Mouse (Mus musculus): ENCODE data around the gene Olfr1420. TPM values are rescaled to one million over a fixed set of nuclear protein-coding genes. Genes with fewer than 3 reads are reported as not detected.
"Not testable (repeated sequence)": the region's sequence is repeated elsewhere in the genome, so short reads cannot be mapped to it uniquely, and the experiment has no call there.

Olfr1420 gene
- total and polyA plus RNA-seq, 2 experiments from 2014 or later = not detected

DNA sequence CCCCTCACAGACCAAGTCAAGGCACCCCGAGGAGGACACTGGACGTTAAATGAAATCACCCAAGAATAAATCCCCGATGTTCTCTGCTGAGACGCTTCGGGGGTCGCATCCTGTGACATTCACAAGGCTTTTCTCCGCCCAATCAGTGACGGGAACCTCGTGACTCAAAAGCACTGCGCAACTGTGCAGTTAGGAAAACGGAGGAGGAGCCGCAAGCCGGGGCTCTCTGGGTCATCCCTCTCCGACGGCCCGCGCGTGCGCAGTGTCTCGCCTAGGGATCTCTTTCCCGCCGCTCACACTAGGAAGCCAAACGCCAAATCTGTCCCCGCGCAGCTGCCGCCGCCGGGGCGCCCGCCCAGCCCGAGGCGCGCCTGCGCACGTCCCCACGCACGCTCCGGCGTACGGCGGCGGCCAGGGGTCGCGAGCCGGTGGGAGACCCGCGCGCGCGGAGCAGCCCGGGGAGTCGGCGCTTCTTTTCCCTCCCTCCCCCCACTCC, 25.7 kb downstream of the Olfr1420 start, which contains the start of gene Patl1:
Gene Patl1 (plus strand): TSS at position 363 of the 496 bp plus-strand sequence.
- no peak for TF ChIP-seq CTCF (IDR thresholded peaks at IDR 0.05)
- H3K4me2 ChIP-seq (ENCODE audit: low read depth, low read length, poor library complexity, severe bottlenecking) = peak within 1 kb of the TSS; percentile 80
- WGBS = under 1% methylated on average over 52 of the region's 53 CpGs
- ATAC-seq (ENCODE audit: low FRiP score) = peak; percentile 98
- H3K4me3 ChIP-seq (ENCODE audit: low read depth, low read length) = peak within 1 kb of the TSS; percentile 77
- no peaks in the 10 kb centered on the region for H3K36me3 ChIP-seq (ENCODE audit: insufficient read depth, low read length)
- H3K9ac ChIP-seq (replicated peaks; ENCODE audit: low read length, poor library complexity, severe bottlenecking) = peak within 1 kb of the TSS; percentile 79
- H3K4me1 ChIP-seq (ENCODE audit: insufficient read depth, low read length) = no peaks in the 10 kb centered on the region; the same call in 1 of the 2 replicates
- H3K9me3 ChIP-seq (ENCODE audit: low read length) = no peaks in the 10 kb centered on the region
- peak; percentile 99 for DNase-seq (ENCODE audit: low spot score)
- H3K27me3 ChIP-seq (ENCODE audit: insufficient read depth, low read length) = no peaks in the 10 kb centered on the region
- H3K27ac ChIP-seq (ENCODE audit: low read depth, low read length) = peak within 1 kb of the TSS; percentile 90

DNA sequence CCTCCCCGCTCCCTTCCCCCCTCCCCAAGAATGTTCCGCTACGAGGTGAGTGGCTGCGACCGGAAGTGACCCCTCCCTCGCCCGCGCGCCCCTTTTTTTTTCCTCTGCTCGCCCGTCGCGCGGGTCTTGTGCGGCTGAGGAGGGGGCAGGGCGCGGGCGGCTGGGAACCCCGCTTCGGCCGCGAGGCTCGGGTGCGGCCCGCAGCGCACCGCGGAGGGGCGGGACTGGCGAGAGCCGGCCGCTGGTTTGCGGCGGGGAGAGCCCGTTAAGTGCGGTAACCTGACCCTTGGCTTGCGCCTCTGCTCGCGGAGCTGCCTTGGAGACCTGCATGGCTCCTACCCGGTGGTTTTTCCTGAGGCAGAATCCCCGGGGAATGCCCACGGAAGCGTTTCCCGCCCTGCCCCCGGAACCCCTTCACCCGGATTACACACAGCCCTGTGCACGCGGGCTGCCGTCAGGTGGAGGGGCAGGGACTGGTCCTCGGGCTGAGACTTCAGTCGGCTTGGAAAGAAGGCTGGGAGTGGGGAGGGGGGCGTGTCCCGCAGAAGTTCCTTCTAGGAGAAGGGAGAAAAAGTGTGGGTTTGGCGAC, 26.3 kb downstream of the Olfr1420 start:
- H3K36me3 ChIP-seq (ENCODE audit: insufficient read depth, low read length) = peaks cover 3% of the 10 kb centered on the region; the same call in 1 of the 2 replicates
- peak; percentile 40 for DNase-seq (ENCODE audit: low spot score)
- ATAC-seq (ENCODE audit: low FRiP score) = peak; percentile 47; the same call in 1 of the 2 replicates
- WGBS = under 1% methylated on average over 31 of the region's 54 CpGs
- H3K9me3 ChIP-seq (ENCODE audit: low read length) = no peaks in the 10 kb centered on the region
- H3K4me1 ChIP-seq (ENCODE audit: insufficient read depth, low read length) = no peaks in the 10 kb centered on the region; the same call in 1 of the 2 replicates
- H3K27ac ChIP-seq (ENCODE audit: low read depth, low read length) = peak overlapping the region; percentile 90
- peak overlapping the region; percentile 77 for H3K4me3 ChIP-seq (ENCODE audit: low read depth, low read length)
- peak overlapping the region; percentile 80 for H3K4me2 ChIP-seq (ENCODE audit: low read depth, low read length, poor library complexity, severe bottlenecking)
- peak overlapping the region; percentile 79 for H3K9ac ChIP-seq (replicated peaks; ENCODE audit: low read length, poor library complexity, severe bottlenecking)
- TF ChIP-seq CTCF (IDR thresholded peaks at IDR 0.05) = no peak
- H3K27me3 ChIP-seq (ENCODE audit: insufficient read depth, low read length) = no peaks in the 10 kb centered on the region

DNA sequence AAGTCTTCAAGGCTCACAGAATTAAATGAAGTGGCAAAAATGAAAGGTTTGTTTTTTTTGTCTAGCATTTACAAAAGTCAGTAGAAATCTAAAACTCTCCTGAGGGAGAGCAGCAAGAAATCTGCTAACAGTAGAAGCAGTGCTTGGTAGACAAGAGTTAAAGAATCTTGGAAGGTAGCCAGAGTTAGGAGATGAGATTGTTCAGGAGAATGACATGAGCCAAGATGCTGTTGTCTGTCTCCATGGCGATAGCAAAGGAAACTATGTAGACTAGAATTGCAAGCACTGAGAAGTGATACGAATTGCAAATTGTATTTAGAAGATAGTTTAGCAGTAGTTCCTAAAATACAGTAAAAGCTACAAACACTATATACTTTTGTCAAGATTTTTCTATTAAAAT, 29.4 kb downstream of the Olfr1420 start:
- Histone ChIP-seq H3K27me3 (ENCODE audit: insufficient read depth, low read length) (no peaks in the 10 kb centered on the region), H3K9me3 (ENCODE audit: low read length) (no peaks in the 10 kb centered on the region), H3K4me2 (ENCODE audit: low read depth, low read length, poor library complexity, severe bottlenecking) (no peak overlapping the region), H3K27ac (ENCODE audit: low read depth, low read length) (no peak overlapping the region), H3K36me3 (ENCODE audit: insufficient read depth, low read length) (peaks cover 12% of the 10 kb centered on the region), H3K9ac (replicated peaks; ENCODE audit: low read length, poor library complexity, severe bottlenecking) (no peak overlapping the region), H3K4me1 (ENCODE audit: insufficient read depth, low read length) (no peaks in the 10 kb centered on the region; the same call in 1 of the 2 replicates), H3K4me3 (ENCODE audit: low read depth, low read length) (no peak overlapping the region)
- peak; percentile 84 for DNase-seq (ENCODE audit: low spot score)
- TF ChIP-seq CTCF (IDR thresholded peaks at IDR 0.05) = no peak
- no peak for ATAC-seq (ENCODE audit: low FRiP score)
- 25% methylated on average over 2 of the region's 2 CpGs for WGBS

DNA sequence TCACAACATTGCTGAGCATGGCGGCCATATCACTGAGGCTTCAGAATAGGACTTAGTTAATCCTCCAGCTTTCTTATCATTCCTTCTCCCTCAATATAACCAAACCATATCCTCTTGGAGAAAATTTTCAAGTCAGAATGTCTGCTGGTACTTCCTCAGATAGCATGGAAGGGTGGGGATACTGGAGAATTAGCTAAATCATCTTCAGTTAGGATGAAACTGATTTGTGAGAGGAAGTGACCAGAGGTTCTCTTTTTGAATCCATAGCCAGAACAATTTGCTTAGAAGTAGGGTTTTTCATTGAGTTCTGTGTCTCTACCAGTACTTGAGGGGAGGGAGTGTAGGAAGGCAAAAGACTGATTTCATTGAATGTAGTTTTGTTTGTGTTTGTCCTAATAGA, 35.7 kb downstream of the Olfr1420 start:
- peaks cover 51% of the 10 kb centered on the region for H3K36me3 ChIP-seq (ENCODE audit: insufficient read depth, low read length)
- WGBS = 97% methylated on average over 1 of the region's 1 CpGs
- TF ChIP-seq CTCF (IDR thresholded peaks at IDR 0.05) = no peak
- no peak overlapping the region for H3K9ac ChIP-seq (replicated peaks; ENCODE audit: low read length, poor library complexity, severe bottlenecking)
- H3K4me2 ChIP-seq (ENCODE audit: low read depth, low read length, poor library complexity, severe bottlenecking) = no peak overlapping the region
- no peaks in the 10 kb centered on the region for H3K27me3 ChIP-seq (ENCODE audit: insufficient read depth, low read length)
- no peak overlapping the region for H3K27ac ChIP-seq (ENCODE audit: low read depth, low read length)
- DNase-seq (ENCODE audit: low spot score) (no peak), ATAC-seq (ENCODE audit: low FRiP score) (no peak)
- H3K4me1 ChIP-seq (ENCODE audit: insufficient read depth, low read length) = no peaks in the 10 kb centered on the region
- no peak overlapping the region for H3K4me3 ChIP-seq (ENCODE audit: low read depth, low read length)
- no peaks in the 10 kb centered on the region for H3K9me3 ChIP-seq (ENCODE audit: low read length)

DNA sequence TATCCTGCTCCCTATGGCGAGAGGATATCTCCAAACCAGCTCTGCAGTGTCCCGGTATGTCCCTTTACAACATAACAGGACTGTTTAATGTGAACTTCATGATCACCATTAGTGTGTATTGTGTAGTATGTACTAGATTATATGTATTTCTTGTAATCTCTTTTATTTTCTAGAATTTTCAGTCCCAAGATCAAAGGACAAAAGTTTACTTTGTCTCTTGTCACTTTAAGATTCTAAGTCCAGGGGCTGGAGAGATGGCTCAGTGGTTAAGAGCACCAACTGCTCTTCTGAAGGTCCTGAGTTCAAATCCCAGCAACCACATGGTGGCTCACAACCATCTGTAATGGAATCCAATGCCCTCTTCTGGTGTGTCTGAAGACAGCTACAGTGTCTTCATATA, 36.1 kb downstream of the Olfr1420 start:
- not testable (repeated sequence) for H3K9ac ChIP-seq (replicated peaks; ENCODE audit: low read length, poor library complexity, severe bottlenecking); H3K4me3 ChIP-seq (ENCODE audit: low read depth, low read length); H3K27me3 ChIP-seq (ENCODE audit: insufficient read depth, low read length); ATAC-seq (ENCODE audit: low FRiP score); H3K27ac ChIP-seq (ENCODE audit: low read depth, low read length); H3K9me3 ChIP-seq (ENCODE audit: low read length); H3K4me2 ChIP-seq (ENCODE audit: low read depth, low read length, poor library complexity, severe bottlenecking); H3K4me1 ChIP-seq (ENCODE audit: insufficient read depth, low read length); DNase-seq (ENCODE audit: low spot score)
- peaks cover 48% of the 10 kb centered on the region for H3K36me3 ChIP-seq (ENCODE audit: insufficient read depth, low read length)
- 100% methylated on average over 2 of the region's 2 CpGs for WGBS

- Histone ChIP-seq H3K27me3 (ENCODE audit: insufficient read depth, low read length) (no peaks in the 10 kb centered on the region), H3K9ac (replicated peaks; ENCODE audit: low read length, poor library complexity, severe bottlenecking) (no peak overlapping the region), H3K36me3 (ENCODE audit: insufficient read depth, low read length) (peaks cover 52% of the 10 kb centered on the region; the same call in 1 of the 2 replicates), H3K4me1 (ENCODE audit: insufficient read depth, low read length) (no peaks in the 10 kb centered on the region), H3K4me2 (ENCODE audit: low read depth, low read length, poor library complexity, severe bottlenecking) (no peak overlapping the region), H3K27ac (ENCODE audit: low read depth, low read length) (no peak overlapping the region), H3K4me3 (ENCODE audit: low read depth, low read length) (no peak overlapping the region), H3K9me3 (ENCODE audit: low read length) (no peaks in the 10 kb centered on the region)
- TF ChIP-seq CTCF (IDR thresholded peaks at IDR 0.05) = no peak
- WGBS = 97% methylated on average over 2 of the region's 2 CpGs
- DNase-seq (ENCODE audit: low spot score) = no peak
- ATAC-seq (ENCODE audit: low FRiP score) = no peak
These were observed 40.0 kb downstream of the Olfr1420 start for GRCm38 (mm10) chr19:11926380-11926779.
